Mouse (Mus musculus): ENCODE measurements around the gene Eef1e1.

- TF ChIP-seq TAL1 (IDR thresholded peaks at IDR 0.05; ENCODE audit: low read length) (no peak), USF1 (IDR thresholded peaks at IDR 0.05; ENCODE audit: low read depth, low read length) (no peak), POLR2A (IDR thresholded peaks at IDR 0.05; ENCODE audit: control insufficient read depth in 1 of 2, insufficient read depth in 1 of 2, low read depth in 1 of 2, low read length in 2 of 2, poor library complexity in 1 of 2) (no peak), ETS1 (IDR thresholded peaks at IDR 0.05; ENCODE audit: low read depth, low read length) (no peak), CTCF (IDR thresholded peaks at IDR 0.05 in 2 of 3, conservative IDR thresholded peaks at IDR 0.05 in 1 of 3; ENCODE audit: control insufficient read depth in 1 of 3, insufficient read depth in 1 of 3, low read depth in 2 of 3, low read length in 3 of 3, poor library complexity in 1 of 3, severe bottlenecking in 1 of 3) (no peak), MYC (IDR thresholded peaks at IDR 0.05; ENCODE audit: low read depth, low read length) (no peak), ZC3H11A (IDR thresholded peaks at IDR 0.05; ENCODE audit: low read depth, low read length) (no peak), POLR2AphosphoS2 (IDR thresholded peaks at IDR 0.05; ENCODE audit: low read length) (no peak), MYB (IDR thresholded peaks at IDR 0.05; ENCODE audit: low read depth, low read length) (no peak), EP300 (IDR thresholded peaks at IDR 0.05; ENCODE audit: low read depth in 1 of 2, low read length in 2 of 2) (no peak), MAFK (IDR thresholded peaks at IDR 0.05; ENCODE audit: borderline replicate concordance, low read depth, low read length) (no peak), RAD21 (IDR thresholded peaks at IDR 0.05; ENCODE audit: low read depth, low read length) (no peak), TCF12 (IDR thresholded peaks at IDR 0.05; ENCODE audit: low read depth, low read length) (no peak)
Measured at GRCm38 (mm10) chr13:38672336-38672735, 13.5 kb upstream of the Eef1e1 start.
